Mouse (Mus musculus) layer of hippocampus, adult 9-11 months (tissue): ENCODE measurements around the gene Ovch2.
A peak's percentile ranks its signal among the peaks of the same experiment; 100 is the strongest.
"Not testable (repeated sequence)": the region's sequence is repeated elsewhere in the genome, so short reads cannot be mapped to it uniquely, and the experiment has no call there.

Experiments used
- DNase-seq: peaks from one replicate; pipeline ENCODE4 v3.0.0; 2022

Ovch2 gene

DNA sequence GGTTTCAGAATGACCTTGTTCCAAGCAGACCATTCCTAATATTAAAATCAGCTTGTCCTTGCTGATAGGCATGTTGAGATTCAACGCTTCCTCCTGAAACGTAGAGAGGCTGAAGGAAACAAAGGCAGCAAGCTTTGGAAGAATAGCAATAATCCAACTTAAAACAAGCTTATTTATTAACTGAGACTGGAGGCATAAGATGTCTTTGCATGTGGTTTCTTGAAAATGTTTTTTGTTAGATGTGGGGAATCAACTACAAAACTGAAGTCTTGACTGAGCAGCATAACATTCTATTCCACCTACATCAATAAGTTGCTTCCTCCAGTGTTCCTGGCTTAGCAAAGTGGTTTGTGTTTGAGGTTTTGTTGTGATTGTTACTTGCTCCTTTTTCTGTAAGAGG is at the start of gene Ovch2:
Gene Ovch2 (minus strand): TSS at position 101 of the 400 bp plus-strand sequence.
- DNase-seq = no peak

DNA sequence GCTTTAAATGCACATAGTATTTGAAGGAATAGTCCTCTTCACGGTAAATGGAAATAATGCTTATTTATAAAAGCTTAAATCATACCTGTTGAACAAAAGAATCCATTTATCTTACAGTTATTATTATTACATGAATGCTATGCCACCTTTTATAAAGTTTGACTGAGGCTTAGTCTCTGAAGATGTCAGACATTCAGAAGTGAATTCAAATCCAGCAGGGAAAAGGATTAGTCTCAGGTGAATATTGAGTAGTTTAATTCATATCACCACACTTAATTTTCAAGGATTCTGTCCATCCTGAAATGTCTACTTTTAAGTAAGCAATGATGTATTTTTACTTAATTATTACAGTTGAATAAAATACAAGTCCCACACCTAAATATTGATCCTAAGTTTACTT is 46.4 kb upstream of the Ovch2 start, which contains the start of gene Olfr470:
Gene Olfr470 (minus strand): TSS at position 101 of the 400 bp plus-strand sequence.
- DNase-seq = not testable (repeated sequence)

DNA sequence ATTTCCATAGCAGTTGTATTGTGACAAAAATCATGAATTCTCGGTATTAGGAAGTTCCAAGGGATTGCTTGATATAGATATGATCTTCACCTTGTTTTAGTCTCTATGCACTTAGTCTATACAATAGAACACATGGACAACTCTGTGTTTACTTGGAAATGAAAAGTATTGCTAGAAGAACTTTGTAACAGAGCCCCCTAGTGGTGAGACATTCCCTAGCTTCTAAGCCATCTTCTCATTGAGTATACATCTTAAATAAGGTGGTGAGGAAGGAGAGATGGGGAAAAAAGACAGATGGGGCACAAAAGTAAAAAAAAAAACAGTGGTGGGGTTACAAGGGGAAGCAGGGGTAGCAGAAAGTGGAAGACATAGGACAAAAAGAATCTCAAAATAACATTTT is 40.7 kb upstream of the Ovch2 start:
- DNase-seq = no peak

DNA sequence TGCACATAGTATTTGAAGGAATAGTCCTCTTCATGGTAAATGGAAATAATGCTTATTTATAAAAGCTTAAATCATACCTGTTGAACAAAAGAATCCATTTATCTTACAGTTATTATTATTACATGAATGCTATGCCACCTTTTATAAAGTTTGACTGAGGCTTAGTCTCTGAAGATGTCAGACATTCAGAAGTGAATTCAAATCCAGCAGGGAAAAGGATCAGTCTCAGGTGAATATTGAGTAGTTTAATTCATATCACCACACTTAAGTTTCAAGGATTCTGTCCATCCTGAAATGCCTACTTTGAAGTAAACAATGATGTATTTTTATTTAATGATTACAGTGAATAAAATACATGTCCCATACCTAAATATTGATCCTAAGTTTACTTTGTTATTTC is 24.4 kb upstream of the Ovch2 start, which contains the start of gene Olfr469:
Gene Olfr469 (minus strand): TSS at position 101 of the 400 bp plus-strand sequence.
- not testable (repeated sequence) for DNase-seq

DNA sequence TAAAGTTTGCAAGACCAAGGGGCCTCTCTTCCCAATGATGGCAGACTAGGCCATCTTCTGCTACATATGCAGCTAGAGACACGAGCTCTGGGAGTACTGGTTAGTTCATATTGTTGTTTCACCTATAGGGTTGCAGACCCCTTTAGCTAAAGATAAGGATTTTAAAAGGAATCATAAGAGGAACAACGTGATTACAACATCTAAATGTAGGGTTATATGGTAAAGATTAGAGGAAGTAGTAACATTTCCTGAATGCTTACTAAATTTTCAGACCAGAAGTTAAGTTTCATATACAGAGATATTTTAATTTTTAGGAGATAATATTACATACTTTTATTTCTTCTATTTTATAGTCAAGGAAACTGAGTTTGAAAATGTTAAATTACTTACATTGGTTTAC is 22.9 kb upstream of the Ovch2 start:
- not testable (repeated sequence) for DNase-seq

DNA sequence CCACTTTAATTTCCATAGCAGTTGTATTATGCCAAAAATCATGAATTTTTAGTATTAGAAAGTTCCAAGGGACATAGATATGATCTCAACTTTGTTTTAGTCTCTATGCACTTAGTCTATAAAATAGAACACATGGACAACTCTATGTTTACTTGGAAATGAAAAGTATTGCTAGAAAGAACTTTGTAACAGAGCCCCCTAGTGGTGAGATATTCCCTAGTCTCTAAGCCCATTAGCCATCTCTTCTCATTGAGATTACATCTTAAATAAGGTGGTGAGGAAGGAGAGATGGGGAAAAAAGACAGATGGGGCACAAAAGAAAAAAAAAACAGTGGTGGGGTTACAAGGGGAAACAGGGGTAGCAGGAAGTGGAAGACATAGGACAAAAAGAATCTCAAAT is 18.4 kb upstream of the Ovch2 start:
- no peak for DNase-seq

DNA sequence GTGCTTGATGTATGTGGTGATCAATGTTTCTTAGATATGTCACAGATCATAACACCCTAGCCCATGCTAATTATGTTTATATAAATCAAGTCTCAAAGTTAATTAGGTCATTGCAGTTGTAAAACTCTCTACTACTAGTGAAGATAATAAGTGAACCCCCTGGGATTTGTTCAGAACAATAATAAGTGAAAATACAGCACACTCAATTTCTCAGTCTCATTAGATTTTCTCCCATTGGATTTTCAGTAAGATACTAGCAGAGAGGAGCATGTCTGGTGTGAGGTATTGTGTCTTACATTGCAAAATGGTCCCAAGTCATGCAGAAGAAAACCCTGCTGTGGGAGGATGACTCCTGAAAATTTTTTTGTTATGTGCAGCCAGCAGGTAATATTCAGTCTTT is 11.0 kb upstream of the Ovch2 start, which contains the start of gene Olfr467:
Gene Olfr467 (plus strand): TSS at position 301 of the 400 bp plus-strand sequence.
- no peak for DNase-seq

DNA sequence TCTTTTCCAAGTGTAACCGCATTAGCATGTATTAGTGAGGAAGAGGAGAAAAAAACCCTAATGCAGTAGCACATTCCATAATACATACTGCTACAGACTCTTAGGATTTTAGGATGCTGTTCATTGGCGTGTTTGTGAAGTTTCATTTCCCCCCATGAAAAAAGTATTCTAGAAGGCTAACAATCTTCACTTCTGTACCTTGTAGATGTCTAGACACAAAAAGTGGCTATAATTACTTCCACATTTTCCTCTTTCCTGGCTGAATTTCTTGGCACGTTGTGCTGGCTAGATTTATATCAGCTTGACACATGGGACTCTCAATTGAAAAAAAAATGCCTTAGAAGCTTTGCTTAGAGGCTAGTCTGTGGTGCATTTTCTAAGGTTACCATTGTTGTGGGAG is 1.1 kb upstream of the Ovch2 start:
- DNase-seq = no peak

DNA sequence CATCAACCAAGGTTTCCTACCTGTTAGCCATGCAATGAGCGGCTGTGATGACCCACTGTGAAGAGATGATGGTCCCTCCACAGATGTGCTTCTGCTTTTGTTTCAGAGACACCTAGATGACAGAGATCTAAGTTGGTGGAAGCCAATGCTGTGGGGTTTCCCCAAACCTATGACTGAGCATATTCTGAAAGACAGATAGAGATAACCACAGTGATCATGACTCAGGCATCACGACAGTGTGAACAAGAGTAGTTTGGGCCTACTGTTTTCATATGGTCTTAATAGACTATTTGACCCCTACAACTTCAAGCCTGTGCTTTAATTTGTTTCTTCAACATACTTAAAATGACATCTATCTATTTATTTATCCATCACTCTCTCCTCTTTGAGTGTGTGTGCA is 4.5 kb downstream of the Ovch2 start:
- DNase-seq = no peak

DNA sequence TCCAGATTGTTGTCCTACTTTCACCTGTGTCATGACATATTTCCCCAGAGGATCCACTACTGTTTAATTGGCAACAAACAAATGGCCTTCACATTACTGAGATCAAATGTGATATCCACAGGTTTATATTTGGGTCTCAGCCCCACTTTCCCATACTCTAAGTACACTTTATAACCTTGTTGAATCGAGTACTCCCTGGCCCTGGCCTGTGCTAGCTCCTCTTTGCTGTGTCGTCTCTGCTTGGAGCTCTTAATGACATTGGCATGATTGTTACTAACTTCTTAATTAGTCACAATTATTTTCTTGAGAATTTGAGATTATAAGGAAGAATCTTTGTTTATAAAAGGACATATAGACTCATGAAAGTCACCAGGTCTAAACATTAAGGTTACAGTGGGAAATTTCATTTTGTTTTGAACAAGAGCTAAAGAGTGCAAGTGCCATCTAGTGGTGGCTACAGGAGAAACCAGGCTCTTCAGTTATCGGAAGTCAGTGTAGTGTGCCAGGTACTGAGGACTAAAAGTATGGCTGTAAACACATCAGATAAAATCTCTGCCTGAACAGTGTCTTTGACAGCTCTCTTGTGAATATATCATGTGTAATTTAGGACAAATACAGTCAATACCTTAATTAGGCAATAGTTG is 12.9 kb downstream of the Ovch2 start:
- DNase-seq = peak; percentile 14

DNA sequence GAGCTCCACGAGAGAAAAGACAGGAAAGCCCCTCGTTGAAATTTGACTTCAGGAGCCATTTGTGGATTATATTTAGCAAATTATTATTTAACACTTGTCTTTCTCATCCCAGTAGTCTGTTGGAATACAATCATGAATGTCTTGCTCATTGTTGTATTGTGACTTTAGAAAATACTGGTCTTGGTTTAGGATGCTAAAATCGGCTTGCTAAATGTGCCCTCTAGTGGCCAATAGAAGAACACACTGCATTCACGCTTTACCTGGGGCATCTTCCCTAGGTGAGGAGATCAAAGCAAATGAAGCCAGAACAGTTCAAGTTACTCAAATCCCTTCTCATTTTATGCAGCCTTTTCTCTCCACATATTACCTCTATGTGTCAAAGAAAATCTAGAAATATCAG is 21.4 kb downstream of the Ovch2 start:
- DNase-seq = no peak

DNA sequence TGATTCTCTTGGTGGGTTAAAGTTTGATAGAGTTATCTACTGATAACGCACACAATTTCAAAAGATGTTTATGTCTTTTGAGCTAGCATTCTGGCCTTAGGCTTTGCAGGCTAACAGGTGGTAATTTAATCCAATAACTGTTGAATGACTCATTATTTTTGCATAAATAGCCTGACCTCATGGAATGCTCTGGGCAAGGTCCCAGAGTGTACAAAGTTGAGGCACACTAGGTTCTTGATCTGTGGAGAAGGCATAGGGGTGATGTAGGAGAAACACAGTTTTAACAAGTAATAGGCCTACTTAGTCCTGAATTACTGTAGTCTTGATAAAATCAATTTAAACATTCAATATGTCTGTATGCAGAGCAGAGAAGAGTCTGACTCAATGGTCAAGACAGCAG is 22.8 kb downstream of the Ovch2 start:
- no peak for DNase-seq

DNA sequence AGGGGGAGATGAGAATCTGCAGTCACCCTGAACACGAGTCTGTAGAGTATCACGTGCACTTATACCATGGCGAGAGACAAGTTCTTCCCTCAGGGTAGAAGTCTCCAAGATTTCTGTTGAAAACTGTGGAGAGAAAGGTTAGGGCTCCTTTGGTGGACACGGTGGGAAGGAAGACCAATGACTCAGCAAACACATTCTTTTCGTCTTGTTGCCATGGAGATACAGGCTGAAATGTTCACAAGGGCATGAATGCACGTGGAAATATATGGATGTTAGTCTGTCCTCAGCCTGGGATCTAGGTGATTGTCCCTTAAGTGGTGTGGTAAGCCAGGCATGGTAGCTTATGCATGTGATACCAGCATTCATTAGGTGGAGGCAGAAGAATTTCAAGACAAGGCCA is 30.2 kb downstream of the Ovch2 start:
- DNase-seq = no peak

DNA sequence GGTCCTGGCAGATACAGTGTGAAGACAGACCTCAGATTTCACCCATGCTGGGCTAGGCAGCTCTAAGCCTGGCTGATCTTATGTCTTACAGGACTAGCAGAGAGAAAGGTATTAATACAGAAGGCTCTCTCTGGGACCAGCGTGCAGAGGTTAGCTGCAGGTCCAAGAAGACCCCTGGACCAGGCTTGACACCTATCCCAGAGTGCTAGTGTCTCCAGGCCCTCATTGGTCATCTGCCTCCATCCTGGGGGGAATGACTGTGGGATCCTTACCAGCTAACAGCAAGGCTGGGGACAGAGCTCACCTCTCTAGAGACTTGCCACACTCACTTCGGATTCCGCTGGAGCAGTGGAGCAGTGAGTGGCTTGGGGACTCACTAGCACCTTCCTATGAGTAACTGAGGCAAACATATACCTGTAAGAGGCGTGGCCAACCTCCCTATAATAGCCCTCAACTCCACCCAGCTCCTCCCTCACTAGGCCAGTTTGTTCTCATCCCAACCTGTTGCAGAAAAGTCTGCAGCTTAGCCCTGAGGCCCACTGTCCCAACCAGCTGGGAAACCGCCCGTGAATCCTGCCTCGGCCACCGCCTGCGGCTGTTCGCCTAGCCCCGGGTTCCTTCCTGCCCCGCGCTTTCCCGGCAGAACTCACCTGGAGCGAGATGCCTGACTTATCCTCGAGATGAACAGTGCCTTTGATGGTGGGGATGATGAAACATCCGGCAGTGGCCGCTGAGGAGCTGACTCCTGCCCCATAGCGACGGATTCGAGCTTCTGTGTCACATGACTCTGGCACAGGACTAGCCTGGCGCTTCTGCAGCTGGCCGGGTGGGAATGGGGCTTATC is 43.5 kb downstream of the Ovch2 start, which contains the start of gene Cyb5r2:
Gene Cyb5r2 (minus strand): TSS at position 725 of the 844 bp plus-strand sequence.
- no peak for DNase-seq

DNA sequence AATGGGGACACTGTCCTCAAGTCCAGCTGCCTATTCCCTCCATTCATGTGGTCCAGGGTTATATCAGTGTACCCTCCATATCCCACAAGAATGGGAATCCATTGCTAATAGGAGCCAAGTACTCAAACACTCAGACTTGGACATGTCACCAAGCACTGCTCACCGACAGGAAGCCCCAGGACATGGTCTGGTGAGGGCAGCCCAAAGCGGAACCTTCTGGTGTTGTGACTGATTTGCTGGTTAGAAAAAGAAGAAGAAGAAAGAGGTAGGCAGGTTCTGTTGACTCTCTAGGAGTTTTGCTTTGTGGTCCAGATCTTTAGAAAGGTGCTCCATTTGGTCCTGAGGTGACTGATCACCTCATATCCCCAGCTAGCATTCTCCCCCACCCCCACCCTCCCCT is 44.3 kb downstream of the Ovch2 start:
- no peak for DNase-seq

DNA sequence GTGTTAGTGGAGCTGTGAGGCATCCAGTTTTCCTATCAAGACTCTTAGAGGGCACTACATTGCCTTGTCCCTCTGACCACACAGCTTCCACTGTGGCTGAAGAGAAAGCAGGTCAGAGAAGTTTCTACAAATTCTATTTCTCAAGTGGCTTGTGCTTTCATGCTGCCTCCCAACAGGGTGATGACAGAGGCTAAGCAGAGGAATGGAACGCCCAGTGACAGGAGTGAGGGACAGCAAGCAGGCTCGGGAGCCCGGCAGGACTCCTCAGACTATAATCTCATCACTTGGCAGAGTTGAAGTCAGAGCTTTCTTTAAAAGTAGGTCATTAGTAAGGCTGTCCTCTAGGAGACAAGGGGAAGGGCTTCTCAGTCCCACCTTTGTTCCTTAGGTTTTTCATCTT is 45.1 kb downstream of the Ovch2 start:
- no peak for DNase-seq

DNA sequence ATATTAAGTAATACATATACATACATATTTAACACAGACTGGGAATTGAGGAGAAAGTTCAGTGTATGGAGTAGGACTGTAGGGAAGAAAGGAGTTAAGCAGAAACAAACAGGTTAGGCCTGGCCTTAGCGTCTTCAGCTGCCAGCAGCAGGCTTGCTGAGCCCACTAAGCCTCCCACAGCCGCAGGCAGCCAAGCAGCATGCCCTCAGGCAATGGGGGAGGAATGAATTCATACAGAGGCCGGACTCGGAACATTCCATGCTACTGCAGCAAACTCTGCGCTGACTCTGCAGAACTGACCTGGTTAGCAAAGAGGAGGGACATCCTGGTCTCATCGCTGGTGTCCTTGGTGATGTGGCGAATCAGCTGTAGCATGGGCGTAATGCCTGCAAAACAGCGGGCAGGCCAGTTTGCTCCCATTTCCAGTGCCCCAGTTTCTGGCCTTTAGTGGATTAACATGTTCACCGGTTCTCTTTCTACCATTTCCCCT is 48.9 kb downstream of the Ovch2 start:
- no peak for DNase-seq

DNA sequence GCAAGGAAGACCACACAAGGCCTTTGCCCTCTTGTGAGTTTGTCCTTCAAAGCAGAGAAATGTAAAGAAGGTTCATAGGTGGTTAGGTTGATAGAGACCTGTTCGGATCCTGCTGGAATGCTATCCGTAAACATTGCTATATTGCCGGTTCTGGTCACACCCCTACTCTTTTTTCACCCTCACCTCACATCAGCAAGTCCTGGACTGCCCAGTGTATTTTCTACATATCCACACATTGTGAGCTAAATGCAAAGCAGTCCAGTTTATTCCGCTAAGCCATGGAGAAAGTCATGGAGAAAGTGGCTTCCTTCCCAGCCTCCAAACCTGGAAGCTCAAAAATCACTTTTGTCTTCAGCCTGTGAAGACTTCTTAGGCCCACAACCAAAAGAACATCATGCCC is 51.3 kb downstream of the Ovch2 start:
- no peak for DNase-seq

DNA sequence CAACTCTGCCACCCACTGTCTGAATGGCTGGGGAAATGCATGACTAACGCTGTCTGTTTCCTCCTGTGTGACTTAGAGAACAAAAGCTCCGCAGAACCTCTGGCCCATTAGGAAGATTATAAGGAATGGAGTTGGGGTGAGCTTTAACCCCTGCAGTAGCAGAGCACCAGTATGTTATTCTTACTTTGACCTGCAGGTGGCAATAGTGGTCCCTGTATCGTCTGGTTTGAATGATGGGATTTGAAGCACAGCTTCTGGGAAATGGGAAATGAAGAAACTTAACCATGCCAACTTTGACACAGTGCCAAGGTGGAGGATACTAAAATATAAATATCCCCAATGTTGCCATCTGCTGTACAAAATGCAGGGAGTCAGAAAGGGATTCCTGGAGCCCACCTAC is 51.7 kb downstream of the Ovch2 start:
- DNase-seq = no peak

DNA sequence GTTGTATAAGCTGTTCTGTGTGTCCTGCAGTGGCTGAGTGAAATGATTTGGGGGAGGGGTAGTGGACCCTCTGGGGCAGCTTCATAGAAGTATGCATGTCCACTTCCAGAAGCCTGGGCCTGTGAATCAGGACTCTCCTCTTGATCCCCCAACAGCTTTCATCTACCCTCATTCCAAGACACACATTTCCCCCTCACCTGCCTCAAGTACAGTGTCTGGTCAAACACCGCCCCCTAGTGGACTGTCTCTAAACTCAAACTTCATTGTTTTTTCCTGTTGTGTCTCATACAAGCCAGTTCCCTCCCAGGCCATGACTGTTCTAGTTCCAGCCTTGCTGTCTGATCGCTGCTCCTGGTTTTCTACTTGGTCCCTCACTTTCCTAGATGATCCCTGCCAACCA is 53.1 kb downstream of the Ovch2 start:
- no peak for DNase-seq

DNA sequence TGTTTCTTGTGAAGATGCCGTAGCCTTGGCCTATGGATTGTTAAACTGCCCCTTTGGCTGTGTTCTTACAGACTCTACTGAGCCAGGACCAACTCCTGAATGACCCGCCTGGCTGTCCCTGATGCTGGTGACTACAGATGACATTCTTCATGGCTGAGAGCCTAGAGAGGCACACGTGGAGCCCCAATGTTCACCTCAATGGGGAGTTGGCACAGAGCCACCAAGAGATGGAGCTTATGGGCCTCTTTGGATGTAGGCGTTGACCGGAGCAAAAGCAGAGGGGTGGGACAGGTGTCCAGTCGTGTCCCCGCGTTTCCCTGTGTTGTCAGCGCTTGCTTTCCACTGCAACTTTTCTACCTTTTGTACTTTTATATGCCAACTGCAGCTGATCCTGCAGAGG is 53.5 kb downstream of the Ovch2 start:
- no peak for DNase-seq

DNA sequence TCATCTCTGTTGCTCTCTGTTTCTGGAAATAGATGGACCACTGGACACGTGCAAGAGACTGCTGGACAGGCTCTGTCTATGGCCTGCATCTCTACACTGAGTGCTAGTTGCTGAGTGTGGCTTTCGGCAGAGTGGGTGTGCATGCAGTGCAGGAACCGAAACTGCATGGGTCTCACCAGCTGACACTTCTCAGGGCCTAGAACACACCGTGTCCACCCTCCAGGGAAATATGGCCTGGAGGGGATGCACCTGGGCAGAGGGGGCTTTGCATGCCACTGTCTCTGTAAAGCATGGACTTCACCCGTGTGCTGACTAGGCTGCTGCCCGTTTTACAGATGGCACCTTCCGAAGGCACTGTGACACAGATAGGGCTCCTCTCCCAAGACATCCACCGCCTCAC is 55.0 kb downstream of the Ovch2 start:
- DNase-seq = no peak

DNA sequence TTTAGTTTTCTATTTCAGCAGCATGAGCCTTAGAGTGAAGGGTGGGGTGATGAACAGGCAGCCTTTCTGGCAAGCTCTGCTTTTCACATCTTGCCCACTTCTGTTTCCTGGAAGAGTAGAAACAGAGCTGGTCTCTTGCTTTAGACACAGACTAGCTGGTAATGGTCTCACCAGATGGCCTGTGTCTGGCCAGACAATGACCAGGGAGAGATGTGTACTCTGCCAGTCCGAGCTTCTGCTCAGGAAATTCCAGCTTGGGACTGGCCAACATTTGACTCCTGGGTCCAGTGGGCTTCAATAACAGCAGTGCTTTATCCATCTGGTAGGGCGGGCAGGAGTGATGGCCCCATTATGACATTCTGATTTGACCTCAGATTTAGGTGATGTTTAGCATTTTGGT is 55.9 kb downstream of the Ovch2 start:
- no peak for DNase-seq

DNA sequence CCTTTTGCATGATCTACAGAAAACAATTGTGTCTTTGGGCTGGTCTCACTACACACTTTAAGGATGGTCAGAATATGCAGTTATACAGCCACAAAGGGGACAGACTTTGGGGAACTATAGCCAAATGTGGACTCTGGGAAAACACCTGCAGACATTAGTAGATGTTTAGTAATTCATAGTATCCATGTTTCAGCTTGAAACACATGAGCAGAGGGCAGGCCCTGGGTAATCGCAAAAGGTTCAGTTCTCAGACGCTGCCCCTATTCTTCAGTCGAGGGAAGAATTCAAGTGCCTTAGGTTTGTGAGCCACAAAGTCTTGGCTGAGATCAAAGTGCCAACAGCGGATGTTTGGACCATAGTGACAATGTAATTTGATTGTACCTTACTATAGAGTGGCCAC is 56.6 kb downstream of the Ovch2 start:
- no peak for DNase-seq
